Mouse (Mus musculus): ENCODE measurements around the gene Pdk1. TPM values are rescaled to one million over a fixed set of nuclear protein-coding genes. Genes with fewer than 3 reads are reported as not detected.
A peak's percentile ranks its signal among the peaks of the same experiment; 100 is the strongest.
"Not testable (repeated sequence)": the region's sequence is repeated elsewhere in the genome, so short reads cannot be mapped to it uniquely, and the experiment has no call there.

Pdk1 gene
- polyA plus RNA-seq, 1 experiment from 2014 or later = 14.3 TPM

GRCm38 (mm10) chr2:71905154-71905553, 32.1 kb downstream of the Pdk1 start:
- no peaks in the 10 kb centered on the region for H3K27me3 ChIP-seq (replicated peaks; ENCODE audit: control insufficient read depth, insufficient read depth, low read length)
- peaks cover 8% of the 10 kb centered on the region for H3K36me3 ChIP-seq (ENCODE audit: control insufficient read depth, insufficient read depth)
- H3K4me3 ChIP-seq (ENCODE audit: low read depth, low read length) = no peak overlapping the region
- no peak overlapping the region for H3K9ac ChIP-seq (ENCODE audit: low read depth, low read length)
- no peaks in the 10 kb centered on the region for H3K4me1 ChIP-seq (replicated peaks; ENCODE audit: control insufficient read depth, insufficient read depth, low read length)
- no peak overlapping the region for H3K4me2 ChIP-seq (replicated peaks; ENCODE audit: low read depth)
- no peak for TF ChIP-seq CTCF (IDR thresholded peaks at IDR 0.05; ENCODE audit: low read depth)
- no peak overlapping the region for H3K27ac ChIP-seq (ENCODE audit: low read depth, low read length)
- no peaks in the 10 kb centered on the region for H3K9me3 ChIP-seq (ENCODE audit: control insufficient read depth)
- ATAC-seq = no peak
- 84% methylated on average over 7 of the region's 7 CpGs for WGBS

- not testable (repeated sequence) for H3K36me3 ChIP-seq (ENCODE audit: control insufficient read depth, insufficient read depth); H3K4me2 ChIP-seq (replicated peaks; ENCODE audit: low read depth); H3K4me3 ChIP-seq (ENCODE audit: low read depth, low read length); H3K9ac ChIP-seq (ENCODE audit: low read depth, low read length); H3K4me1 ChIP-seq (replicated peaks; ENCODE audit: control insufficient read depth, insufficient read depth, low read length); H3K27ac ChIP-seq (ENCODE audit: low read depth, low read length); H3K27me3 ChIP-seq (replicated peaks; ENCODE audit: control insufficient read depth, insufficient read depth, low read length); ATAC-seq; H3K9me3 ChIP-seq (ENCODE audit: control insufficient read depth)
- WGBS = 92% methylated on average over 8 of the region's 8 CpGs
Measured at GRCm38 (mm10) chr2:71906356-71906755, 33.3 kb downstream of the Pdk1 start.

- 66% methylated on average over 10 of the region's 10 CpGs for WGBS
Measured at GRCm38 (mm10) chr2:71913911-71914310, 40.9 kb downstream of the Pdk1 start.

GRCm38 (mm10) chr2:71919227-71919647, 46.2 kb downstream of the Pdk1 start:
- Histone ChIP-seq H3K9ac (ENCODE audit: low read depth, low read length) (no peak overlapping the region), H3K4me3 (ENCODE audit: low read depth, low read length) (no peak overlapping the region), H3K27ac (ENCODE audit: low read depth, low read length) (no peak overlapping the region), H3K4me2 (replicated peaks; ENCODE audit: low read depth) (no peak overlapping the region), H3K4me1 (replicated peaks; ENCODE audit: control insufficient read depth, insufficient read depth, low read length) (no peaks in the 10 kb centered on the region), H3K36me3 (ENCODE audit: control insufficient read depth, insufficient read depth) (no peaks in the 10 kb centered on the region), H3K9me3 (ENCODE audit: control insufficient read depth) (no peaks in the 10 kb centered on the region), H3K27me3 (replicated peaks; ENCODE audit: control insufficient read depth, insufficient read depth, low read length) (no peaks in the 10 kb centered on the region)
- peak; percentile 10; the same call in 1 of the 2 replicates for ATAC-seq
- WGBS = 42% methylated on average over 11 of the region's 11 CpGs
- TF ChIP-seq CTCF (IDR thresholded peaks at IDR 0.05; ENCODE audit: low read depth) = no peak

More at GRCm38 (mm10) chr2:71913911-71914310, 40.9 kb downstream of the Pdk1 start:
- no peak for TF ChIP-seq CTCF (IDR thresholded peaks at IDR 0.05; ENCODE audit: low read depth)
- Histone ChIP-seq H3K9ac (ENCODE audit: low read depth, low read length) (no peak overlapping the region), H3K27ac (ENCODE audit: low read depth, low read length) (no peak overlapping the region), H3K9me3 (ENCODE audit: control insufficient read depth) (no peaks in the 10 kb centered on the region), H3K27me3 (replicated peaks; ENCODE audit: control insufficient read depth, insufficient read depth, low read length) (no peaks in the 10 kb centered on the region), H3K4me1 (replicated peaks; ENCODE audit: control insufficient read depth, insufficient read depth, low read length) (no peaks in the 10 kb centered on the region), H3K4me2 (replicated peaks; ENCODE audit: low read depth) (no peak overlapping the region), H3K4me3 (ENCODE audit: low read depth, low read length) (no peak overlapping the region), H3K36me3 (ENCODE audit: control insufficient read depth, insufficient read depth) (no peaks in the 10 kb centered on the region)
- no peak for ATAC-seq

GRCm38 (mm10) chr2:71924931-71925330, 51.9 kb downstream of the Pdk1 start:
- not testable (repeated sequence) for H3K27me3 ChIP-seq (replicated peaks; ENCODE audit: control insufficient read depth, insufficient read depth, low read length); H3K4me2 ChIP-seq (replicated peaks; ENCODE audit: low read depth); H3K27ac ChIP-seq (ENCODE audit: low read depth, low read length); H3K9me3 ChIP-seq (ENCODE audit: control insufficient read depth); H3K4me3 ChIP-seq (ENCODE audit: low read depth, low read length); H3K9ac ChIP-seq (ENCODE audit: low read depth, low read length); H3K36me3 ChIP-seq (ENCODE audit: control insufficient read depth, insufficient read depth); H3K4me1 ChIP-seq (replicated peaks; ENCODE audit: control insufficient read depth, insufficient read depth, low read length); ATAC-seq
- WGBS = 91% methylated on average over 2 of the region's 2 CpGs

DNA sequence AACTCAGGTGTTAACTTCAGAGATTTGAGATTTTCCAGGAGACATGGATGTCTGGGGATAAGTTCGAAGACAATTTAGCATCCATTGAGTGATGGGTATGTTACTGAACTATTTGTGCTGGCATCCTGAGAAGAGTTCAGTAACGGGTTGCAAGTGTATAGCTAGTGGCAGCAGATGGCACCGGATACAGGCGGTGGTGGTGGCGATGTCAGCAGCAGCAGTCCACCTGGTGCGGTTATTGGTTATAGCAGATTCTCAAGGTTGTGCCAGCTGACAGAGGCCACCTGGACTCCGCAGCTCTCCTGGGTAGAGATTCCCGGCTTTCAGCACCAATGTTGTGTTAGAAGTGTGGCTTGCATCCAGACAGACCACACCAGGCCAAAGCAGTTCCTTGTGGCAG, 61.0 kb downstream of the Pdk1 start:
- no peak for TF ChIP-seq CTCF (IDR thresholded peaks at IDR 0.05; ENCODE audit: low read depth)
- WGBS = 82% methylated on average over 8 of the region's 8 CpGs

GRCm38 (mm10) chr2:71936711-71937110, 63.7 kb downstream of the Pdk1 start:
- TF ChIP-seq CTCF (IDR thresholded peaks at IDR 0.05; ENCODE audit: low read depth) = no peak
- H3K4me3 ChIP-seq (ENCODE audit: low read depth, low read length) = no peak overlapping the region
- ATAC-seq = no peak
- H3K4me2 ChIP-seq (replicated peaks; ENCODE audit: low read depth) = no peak overlapping the region
- H3K27ac ChIP-seq (ENCODE audit: low read depth, low read length) = no peak overlapping the region
- no peaks in the 10 kb centered on the region for H3K27me3 ChIP-seq (replicated peaks; ENCODE audit: control insufficient read depth, insufficient read depth, low read length)
- WGBS = 88% methylated on average over 1 of the region's 1 CpGs
- no peaks in the 10 kb centered on the region for H3K9me3 ChIP-seq (ENCODE audit: control insufficient read depth)
- no peaks in the 10 kb centered on the region for H3K4me1 ChIP-seq (replicated peaks; ENCODE audit: control insufficient read depth, insufficient read depth, low read length)
- no peak overlapping the region for H3K9ac ChIP-seq (ENCODE audit: low read depth, low read length)
- H3K36me3 ChIP-seq (ENCODE audit: control insufficient read depth, insufficient read depth) = no peaks in the 10 kb centered on the region

More for the DNA sequence above, 61.0 kb downstream of the Pdk1 start:
- no peak overlapping the region for H3K27ac ChIP-seq (ENCODE audit: low read depth, low read length)
- no peaks in the 10 kb centered on the region for H3K4me1 ChIP-seq (replicated peaks; ENCODE audit: control insufficient read depth, insufficient read depth, low read length)
- H3K4me3 ChIP-seq (ENCODE audit: low read depth, low read length) = no peak overlapping the region
- no peak for ATAC-seq
- H3K9me3 ChIP-seq (ENCODE audit: control insufficient read depth) = no peaks in the 10 kb centered on the region
- H3K27me3 ChIP-seq (replicated peaks; ENCODE audit: control insufficient read depth, insufficient read depth, low read length) = no peaks in the 10 kb centered on the region
- no peak overlapping the region for H3K9ac ChIP-seq (ENCODE audit: low read depth, low read length)
- H3K4me2 ChIP-seq (replicated peaks; ENCODE audit: low read depth) = no peak overlapping the region
- no peaks in the 10 kb centered on the region for H3K36me3 ChIP-seq (ENCODE audit: control insufficient read depth, insufficient read depth)
